Mouse (Mus musculus) layer of hippocampus, adult 2 months (tissue): ENCODE data around the gene Slc38a11. TPM values are rescaled to one million over a fixed set of nuclear protein-coding genes. Genes with fewer than 3 reads are reported as not detected.

Source experiments
- DNase-seq, 2 experiments: peaks; one replicate each; pipeline ENCODE4 v3.0.0; 2022; ENCODE audit warnings: low spot score in 2 of 2
- H3K27ac ChIP-seq: fragments of 200-600 bp; 2 replicates; pipeline ENCODE4 v1.8.1; 2022
- H3K4me3 ChIP-seq: fragments of 200-600 bp; 2 replicates; pipeline ENCODE4 v1.8.1; 2022; ENCODE audit warnings: mild to moderate bottlenecking
- CTCF ChIP-seq: fragments of 200-600 bp; conservative IDR thresholded peaks from 2 replicates; pipeline ENCODE4 v1.8.1; 2022; ENCODE audit warnings: antibody characterized with exemption, mild to moderate bottlenecking, moderate library complexity
- long read RNA-seq, 2 experiments: library from polyadenylated mRNA; stranded (forward); transcript quantifications; one replicate each; pipeline ENCODE4 v2.0.0; 2021; ENCODE audit warnings: borderline mapping rate in 2 of 2
- total RNA-seq, 2 experiments: library from RNA; stranded (reverse); gene quantifications; 2 replicates each; pipeline ENCODE4 v1.2.3; 2021

The Slc38a11 gene
- 1 to 10 TPM; 3.1 to 3.5 TPM for total RNA-seq
- long read RNA-seq, experiment 1, partial matches to known transcripts, result 0 of 1 reads
- long read RNA-seq, experiment 1, other reads (novel, unspliced or antisense), result 0 of 1 reads
- long read RNA-seq, experiment 2, partial matches to known transcripts, result 0 of 2 reads
- long read RNA-seq, experiment 2, other reads (novel, unspliced or antisense), result 0 of 2 reads

GRCm38 (mm10) chr2:65363828-65364497 lies at the start of gene Slc38a11:
Gene Slc38a11, minus strand, starts transcription at chr2:65364034.
- DNase-seq, result no peak
- TF ChIP-seq CTCF, result no peak
- Histone ChIP-seq H3K4me3 (peak within 1 kb of the TSS; percentile 47), H3K27ac (peak within 1 kb of the TSS; percentile 16)

DNA sequence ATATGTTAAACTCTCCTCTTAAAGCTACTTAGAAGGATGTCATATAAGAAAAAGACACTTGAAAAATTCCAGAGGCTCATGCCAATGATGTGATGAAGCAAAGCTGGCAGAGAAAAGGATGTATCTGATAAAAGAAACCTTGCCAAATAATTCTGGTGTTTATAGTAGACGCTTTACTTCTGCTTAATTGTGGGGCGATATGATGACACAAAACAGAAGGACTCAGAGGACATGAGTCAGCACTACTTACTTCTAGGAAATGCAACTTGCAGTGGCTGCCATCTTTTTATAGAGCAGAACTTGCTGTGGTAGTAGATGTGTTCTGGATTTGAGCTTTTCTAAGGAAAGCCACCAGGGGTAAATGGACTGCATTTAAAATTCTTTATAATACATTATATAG lies 43.3 kb upstream of the Slc38a11 start:
- Histone ChIP-seq H3K27ac (no peak overlapping the region), H3K4me3 (no peak overlapping the region)
- no peak for DNase-seq
- no peak for TF ChIP-seq CTCF

DNA sequence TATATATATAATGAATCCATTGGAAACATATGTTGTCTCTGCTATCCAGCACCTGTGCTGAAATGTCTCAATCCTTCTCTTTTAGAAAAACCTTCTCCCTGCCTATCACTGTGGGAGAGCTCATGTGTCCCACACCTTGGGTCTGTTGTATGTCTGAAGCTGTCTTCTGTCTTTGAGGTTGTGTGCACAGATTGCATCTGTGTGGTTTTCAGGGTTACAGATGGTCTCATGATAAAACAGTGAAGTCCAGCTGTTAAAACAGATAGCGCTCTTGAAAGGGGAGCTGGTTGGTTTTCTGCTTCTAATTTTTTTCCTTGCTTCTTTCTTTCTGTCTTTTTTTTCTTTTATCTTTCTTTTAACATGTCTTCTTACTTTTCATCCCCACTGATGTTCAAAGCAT lies 41.6 kb upstream of the Slc38a11 start:
- no peak for TF ChIP-seq CTCF
- Histone ChIP-seq H3K27ac (no peak overlapping the region), H3K4me3 (no peak overlapping the region)
- no peak for DNase-seq

DNA sequence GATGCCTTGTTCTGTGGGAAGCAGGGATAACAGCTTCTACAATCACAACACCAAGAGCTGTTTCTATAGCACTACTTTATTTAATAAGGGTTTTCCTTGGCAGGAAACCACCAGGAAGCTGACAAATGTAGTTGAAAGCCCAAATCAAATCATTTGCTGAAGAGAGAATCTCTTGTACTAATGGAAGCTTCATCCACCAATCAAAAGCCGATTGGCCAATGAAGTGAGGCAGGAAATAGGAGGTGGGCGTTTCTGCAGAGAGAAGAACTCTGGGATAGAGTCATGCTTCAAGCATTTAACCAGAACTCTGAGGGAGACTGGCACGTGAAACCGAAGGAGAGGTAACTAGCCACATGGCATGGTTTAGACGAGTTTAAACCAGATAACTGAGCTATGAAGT lies 38.2 kb upstream of the Slc38a11 start:
- Histone ChIP-seq H3K4me3 (no peak overlapping the region), H3K27ac (no peak overlapping the region)
- no peak for DNase-seq
- TF ChIP-seq CTCF, result no peak

- no peak overlapping the region for H3K27ac ChIP-seq
- no peak for DNase-seq
- H3K4me3 ChIP-seq, result no peak overlapping the region
- TF ChIP-seq CTCF, result no peak
These were observed 36.1 kb upstream of the Slc38a11 start for GRCm38 (mm10) chr2:65399938-65400337.

DNA sequence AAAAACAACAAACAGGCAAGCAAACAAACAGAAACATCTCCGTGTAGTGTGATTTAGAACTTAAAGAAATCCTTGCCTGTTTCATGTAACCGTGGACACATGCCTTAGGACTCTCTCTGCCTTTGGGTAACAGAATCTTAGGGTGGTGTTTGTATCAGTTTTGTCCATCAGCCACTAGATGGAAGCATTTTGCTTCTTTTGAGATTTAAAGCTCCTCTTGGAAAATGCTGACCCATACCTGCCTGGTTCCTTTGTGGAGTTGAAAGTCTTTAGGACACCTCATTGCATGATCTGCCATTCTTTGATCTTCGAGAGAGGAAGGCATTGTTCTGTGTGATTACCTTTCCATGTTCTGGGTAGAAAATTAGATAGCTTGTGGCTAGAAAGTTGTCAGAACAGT lies 32.3 kb upstream of the Slc38a11 start:
- H3K27ac ChIP-seq, result no peak overlapping the region
- H3K4me3 ChIP-seq, result no peak overlapping the region
- DNase-seq, result peak; percentile 26 to 43
- peak; percentile 88 for TF ChIP-seq CTCF

DNA sequence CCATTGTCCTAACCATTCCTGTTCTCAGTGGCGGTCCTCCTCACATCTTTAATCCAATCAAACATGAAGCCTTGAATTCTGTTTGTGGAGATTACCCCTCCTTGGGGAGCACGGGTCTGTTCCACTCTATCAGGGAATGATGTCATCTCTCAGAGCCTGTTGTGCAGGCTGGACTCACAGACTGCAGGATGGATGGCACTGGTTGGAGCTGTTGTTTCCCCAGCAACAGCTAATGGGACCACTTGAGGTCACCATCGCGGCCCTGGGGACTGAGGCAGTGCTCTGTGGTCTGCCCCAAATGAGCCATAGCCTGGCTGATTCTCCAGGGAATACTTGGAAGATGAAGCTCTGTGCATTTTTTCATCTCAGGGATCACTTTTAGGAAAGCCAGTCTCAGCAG lies 29.2 kb upstream of the Slc38a11 start:
- no peak for TF ChIP-seq CTCF
- DNase-seq, result no peak

DNA sequence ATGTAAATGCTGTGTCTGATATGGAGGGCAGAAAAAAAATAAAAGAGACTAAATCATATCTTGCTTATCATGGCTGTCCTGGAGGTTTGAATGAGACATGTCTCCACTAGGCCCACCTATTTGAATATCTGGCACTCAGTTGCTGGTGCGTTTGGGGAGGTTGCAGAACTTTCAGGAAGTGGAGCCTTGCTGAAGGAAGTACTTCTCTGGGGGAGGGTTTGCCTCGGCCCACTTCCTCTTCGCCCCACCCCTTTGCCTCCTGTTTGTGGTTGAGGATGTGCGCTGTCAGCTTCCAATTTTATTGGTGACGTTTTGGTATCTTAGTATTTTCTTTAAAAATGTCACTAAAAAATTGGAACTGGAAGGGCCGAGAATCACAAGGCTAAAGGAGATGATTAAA lies 27.5 kb upstream of the Slc38a11 start:
- Histone ChIP-seq H3K27ac (no peak overlapping the region), H3K4me3 (no peak overlapping the region)
- no peak for DNase-seq
- TF ChIP-seq CTCF, result no peak

More for the DNA sequence above, 29.2 kb upstream of the Slc38a11 start:
- no peak overlapping the region for H3K4me3 ChIP-seq
- H3K27ac ChIP-seq, result no peak overlapping the region

- Histone ChIP-seq H3K27ac (no peak overlapping the region), H3K4me3 (no peak overlapping the region)
- DNase-seq, result no peak
- no peak for TF ChIP-seq CTCF
These were observed 21.0 kb upstream of the Slc38a11 start for GRCm38 (mm10) chr2:65384815-65385214.

GRCm38 (mm10) chr2:65382485-65382884 lies 18.7 kb upstream of the Slc38a11 start:
- H3K4me3 ChIP-seq, result no peak overlapping the region
- TF ChIP-seq CTCF, result no peak
- no peak overlapping the region for H3K27ac ChIP-seq
- no peak for DNase-seq

DNA sequence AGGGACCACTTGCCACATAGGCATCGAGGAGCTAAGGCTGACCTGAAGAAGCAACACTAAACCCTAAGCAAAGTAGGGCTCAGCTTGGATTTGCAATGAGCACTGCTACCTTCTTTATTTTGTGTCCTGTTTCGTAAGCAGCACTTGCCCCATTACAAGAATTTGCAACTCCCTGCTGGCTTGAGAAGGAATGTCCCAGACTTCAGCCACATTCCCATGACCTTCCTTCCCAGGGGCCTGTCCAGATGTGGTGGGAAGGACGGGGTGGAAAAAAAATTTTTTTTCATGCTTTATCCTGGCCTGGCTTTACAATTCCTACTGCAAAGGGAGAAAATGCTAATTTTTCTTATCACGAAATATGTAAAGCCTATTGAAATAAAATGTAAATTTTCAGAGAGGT lies 14.6 kb upstream of the Slc38a11 start:
- H3K4me3 ChIP-seq, result no peak overlapping the region
- no peak overlapping the region for H3K27ac ChIP-seq
- TF ChIP-seq CTCF, result no peak
- no peak for DNase-seq

DNA sequence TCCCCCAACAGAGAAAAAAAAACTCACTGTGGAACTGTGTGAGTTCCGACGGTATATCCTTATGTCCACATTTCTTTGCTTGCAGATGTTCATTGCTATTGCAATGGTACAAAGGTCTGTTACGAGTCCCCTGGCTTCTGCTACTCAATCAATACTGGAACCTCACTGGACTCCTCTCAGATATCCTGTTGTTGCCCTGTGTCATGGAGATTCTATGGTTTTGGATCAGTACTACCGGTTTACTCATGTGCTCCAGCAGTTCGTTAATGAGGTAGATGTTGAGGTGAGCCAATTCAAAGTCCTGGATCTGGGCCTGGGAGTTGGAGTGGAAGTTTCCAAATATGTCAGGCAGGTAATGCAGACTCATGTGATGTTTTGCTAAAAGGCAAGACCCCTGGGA lies 10.6 kb upstream of the Slc38a11 start:
- DNase-seq, result no peak
- TF ChIP-seq CTCF, result no peak
- Histone ChIP-seq H3K4me3 (no peak overlapping the region), H3K27ac (no peak overlapping the region)

GRCm38 (mm10) chr2:65373076-65373475 lies 9.2 kb upstream of the Slc38a11 start:
- no peak overlapping the region for H3K27ac ChIP-seq
- no peak for TF ChIP-seq CTCF
- no peak overlapping the region for H3K4me3 ChIP-seq
- no peak for DNase-seq
